Mouse (Mus musculus) kidney, adult 2 months (tissue): ENCODE measurements around the gene Cabp4.

Experiments
- CTCF ChIP-seq: fragments of 200-500 bp; conservative IDR thresholded peaks from 2 replicates; pipeline ENCODE4 v1.5.1; 2011; ENCODE audit warnings: low read depth, mild to moderate bottlenecking, control low read depth, low read length, moderate library complexity, mixed read lengths; ENCODE audit not compliant: insufficient read depth, insufficient read length
- POLR2A ChIP-seq: fragments of 200-500 bp; IDR thresholded peaks from one replicate; pipeline ENCODE4 v1.6.1; 2011; ENCODE audit warnings: low read depth, low read length, control low read depth

DNA sequence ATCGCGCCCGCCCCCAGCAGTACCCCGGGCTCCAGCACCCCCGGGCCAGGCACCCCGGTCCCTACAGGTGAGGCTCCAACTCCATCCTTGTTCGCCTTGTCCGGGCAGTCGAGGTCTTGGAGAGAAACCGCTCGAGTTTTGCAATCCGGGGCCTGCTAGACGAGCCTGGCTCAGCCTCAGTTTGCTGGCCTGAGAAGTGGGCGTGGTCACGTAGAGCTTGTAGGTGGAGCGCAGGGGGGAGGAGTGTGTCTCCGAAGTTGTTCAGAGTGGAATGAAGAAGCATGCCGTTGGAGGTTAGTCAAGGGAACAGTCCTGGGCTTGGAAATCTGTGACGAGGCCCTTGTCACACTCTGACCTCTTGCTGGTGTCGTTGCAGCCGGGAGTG is 46.4 kb downstream of the Cabp4 start:
- no peak for TF ChIP-seq POLR2A
- TF ChIP-seq CTCF: no peak
